Mouse (Mus musculus): ENCODE data around the gene Fsd1.

The Fsd1 gene

GRCm38 (mm10) chr17:56009962-56010240 lies 23.6 kb downstream of the Fsd1 start:
- DNase-seq: no peak

GRCm38 (mm10) chr17:56010255-56010654 lies 23.9 kb downstream of the Fsd1 start:
- DNase-seq: no peak

DNA sequence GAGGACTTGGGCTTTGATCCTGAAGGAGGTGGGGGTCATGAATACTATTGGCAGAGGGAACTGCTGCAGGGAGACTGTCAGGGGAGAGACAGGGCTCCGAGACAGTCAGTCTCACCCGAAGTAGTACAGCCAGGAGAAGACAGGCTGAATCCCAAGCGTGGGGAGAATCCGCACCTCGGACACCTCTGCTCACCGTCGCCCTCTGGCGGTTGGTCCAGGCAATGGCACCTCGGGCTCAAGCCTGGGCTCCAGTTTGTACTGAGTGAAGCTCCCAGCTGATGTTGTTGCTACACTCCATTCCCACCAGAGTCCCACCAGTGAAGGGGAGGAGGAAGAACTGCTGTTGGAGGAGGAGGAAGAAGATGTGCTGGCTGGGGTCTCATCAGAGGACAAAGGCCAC lies 24.4 kb downstream of the Fsd1 start:
- peak; percentile 82 to 83 for DNase-seq

GRCm38 (mm10) chr17:56011441-56011840 lies 25.1 kb downstream of the Fsd1 start:
- peak in 1 of 2 experiments; percentile 59 for DNase-seq

DNA sequence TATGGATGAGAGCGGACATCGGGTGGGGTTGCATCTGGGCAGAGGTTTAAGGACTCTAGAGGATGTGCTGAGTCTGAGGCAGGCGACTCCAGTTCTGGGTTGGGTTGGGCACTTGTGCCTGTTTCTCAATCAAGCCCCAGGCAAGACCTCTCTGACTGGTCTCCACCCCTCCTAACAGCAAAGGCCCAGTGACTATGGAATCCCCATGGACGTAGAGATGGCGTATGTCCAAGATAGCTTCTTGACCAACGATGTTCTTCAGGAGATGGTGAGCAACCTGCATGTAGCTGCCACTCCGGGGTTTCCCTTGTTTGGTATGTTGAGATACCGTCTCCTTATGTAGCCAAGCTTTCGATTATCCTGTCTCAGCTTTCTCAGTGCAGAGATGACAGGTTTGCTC lies 29.0 kb downstream of the Fsd1 start:
- DNase-seq: no peak

DNA sequence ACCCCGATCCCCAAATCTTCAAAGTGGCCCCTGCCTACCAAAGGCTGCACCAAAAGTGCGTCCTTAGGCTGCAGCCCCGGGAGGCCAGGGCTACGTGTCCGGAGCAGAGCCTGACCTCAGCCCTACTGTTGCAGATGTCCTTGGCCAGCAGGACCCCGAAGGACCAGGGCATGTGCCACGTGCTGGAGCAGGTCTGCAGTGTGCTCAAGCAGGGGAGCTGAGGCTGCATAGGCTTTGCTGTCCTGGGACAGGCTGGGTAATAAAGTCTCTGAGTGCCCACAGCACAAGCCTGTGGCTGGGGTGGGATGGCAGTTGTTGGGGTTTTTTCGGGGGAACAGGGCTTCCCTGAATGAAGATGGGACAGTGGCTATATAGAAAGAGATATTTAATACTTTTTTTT lies 30.1 kb downstream of the Fsd1 start:
- DNase-seq: no peak

DNA sequence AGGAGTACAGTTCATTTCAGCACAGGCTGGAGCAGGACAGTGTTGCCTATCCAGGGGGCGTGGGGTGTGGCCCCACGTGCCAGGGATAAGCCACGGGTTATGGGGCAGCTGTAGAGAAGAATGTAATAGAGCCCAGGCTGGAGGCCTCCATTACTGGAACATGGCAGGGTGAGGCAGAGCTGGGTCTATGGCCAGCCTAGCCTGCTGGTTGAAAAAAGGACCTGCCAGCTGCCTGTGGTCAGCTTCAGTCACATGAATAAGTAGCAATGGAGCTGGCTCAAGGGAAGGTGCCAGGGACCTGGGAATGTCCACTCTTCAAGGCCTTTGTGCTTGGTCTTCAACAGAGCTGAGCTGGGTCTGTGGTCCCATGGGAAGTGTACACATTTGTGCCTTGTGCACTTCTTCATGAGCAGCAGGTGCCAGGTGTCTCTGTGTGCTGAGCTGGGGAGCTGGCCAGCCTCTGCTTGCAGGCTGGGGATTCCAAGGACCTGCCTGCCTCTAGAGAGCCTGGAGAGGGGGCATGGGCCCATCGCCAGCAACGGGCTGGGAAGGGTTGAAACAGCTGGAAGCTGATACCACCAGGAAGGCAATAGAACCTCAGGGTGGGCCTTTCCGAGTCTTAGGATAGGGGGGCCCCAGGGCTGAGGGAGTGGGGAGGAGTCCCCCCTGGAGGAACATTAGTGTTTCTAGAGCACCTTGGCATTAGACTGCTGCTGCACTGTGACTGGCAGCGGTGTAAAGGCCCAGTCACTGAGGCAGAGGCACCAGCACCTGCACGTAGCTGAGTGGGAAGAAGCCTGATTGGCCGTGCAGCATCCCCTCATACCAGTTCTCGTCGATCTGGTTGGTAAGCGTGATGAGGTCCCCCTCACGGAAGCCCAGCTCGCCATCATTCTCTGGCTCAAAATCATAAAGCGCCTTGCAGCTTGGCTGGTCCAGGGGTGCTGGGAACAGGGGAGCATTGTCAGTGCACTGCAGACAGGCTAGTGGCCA lies 30.8 kb downstream of the Fsd1 start:
- DNase-seq: no peak

DNA sequence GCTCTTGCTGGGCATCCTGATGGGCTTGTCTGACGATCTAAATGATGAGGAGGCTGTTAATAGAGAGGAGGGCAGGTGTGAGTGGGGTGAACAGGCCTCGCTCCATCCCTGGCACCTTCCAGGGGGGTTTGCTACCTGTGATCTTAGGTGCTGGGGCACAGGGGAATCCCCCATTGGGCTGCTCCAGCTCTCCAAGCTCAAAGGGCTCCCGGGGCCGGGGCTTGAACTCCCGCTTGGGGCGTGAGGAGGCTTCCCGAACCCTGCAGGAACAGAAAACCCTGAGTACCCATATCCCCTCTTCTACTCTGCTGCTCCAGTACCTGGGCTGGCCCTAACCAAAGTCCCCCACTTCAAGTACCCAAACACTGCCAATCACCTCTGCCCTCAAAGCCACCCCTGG lies 31.5 kb downstream of the Fsd1 start:
- no peak for DNase-seq

DNA sequence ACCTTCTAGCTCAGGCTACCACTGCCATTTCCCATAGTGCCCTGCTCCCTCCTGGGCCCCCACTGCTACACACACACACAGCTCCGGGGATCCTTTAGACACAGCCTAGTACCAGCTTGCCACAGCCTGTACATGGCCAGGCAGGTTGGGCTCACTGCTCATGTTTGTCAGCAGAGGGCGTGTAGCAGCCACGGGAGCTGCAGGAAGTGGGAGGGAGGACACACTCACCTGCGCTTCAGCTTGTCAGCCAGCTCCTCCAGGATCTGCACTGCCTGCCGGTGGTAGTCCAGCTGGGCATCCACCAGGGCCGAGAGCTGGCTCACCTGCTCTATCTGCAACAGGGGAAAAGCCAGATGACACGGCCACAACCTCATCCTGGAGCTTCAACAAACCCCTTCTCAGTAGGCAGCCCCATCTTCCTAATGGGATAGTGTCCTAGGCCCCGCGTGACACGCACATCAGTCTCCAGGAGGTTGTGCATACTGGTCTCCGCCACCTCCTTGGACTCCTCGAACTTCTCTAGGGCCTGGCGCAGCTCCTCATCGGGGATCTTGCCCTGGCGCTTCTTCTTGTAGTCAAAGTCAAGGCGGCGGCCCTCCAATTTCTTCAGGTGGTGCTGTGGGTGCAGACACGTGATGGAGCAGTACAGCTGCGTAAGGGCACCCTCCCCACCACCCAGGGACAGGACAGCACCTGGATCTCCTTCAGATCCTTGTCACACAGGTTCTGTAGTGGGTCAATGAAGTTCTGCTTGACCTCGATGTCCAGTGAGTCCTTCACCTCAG lies 32.2 kb downstream of the Fsd1 start:
- peak; percentile 78 to 84 for DNase-seq

- DNase-seq: no peak
Observed at GRCm38 (mm10) chr17:56020400-56021084, 34.2 kb downstream of the Fsd1 start.

DNA sequence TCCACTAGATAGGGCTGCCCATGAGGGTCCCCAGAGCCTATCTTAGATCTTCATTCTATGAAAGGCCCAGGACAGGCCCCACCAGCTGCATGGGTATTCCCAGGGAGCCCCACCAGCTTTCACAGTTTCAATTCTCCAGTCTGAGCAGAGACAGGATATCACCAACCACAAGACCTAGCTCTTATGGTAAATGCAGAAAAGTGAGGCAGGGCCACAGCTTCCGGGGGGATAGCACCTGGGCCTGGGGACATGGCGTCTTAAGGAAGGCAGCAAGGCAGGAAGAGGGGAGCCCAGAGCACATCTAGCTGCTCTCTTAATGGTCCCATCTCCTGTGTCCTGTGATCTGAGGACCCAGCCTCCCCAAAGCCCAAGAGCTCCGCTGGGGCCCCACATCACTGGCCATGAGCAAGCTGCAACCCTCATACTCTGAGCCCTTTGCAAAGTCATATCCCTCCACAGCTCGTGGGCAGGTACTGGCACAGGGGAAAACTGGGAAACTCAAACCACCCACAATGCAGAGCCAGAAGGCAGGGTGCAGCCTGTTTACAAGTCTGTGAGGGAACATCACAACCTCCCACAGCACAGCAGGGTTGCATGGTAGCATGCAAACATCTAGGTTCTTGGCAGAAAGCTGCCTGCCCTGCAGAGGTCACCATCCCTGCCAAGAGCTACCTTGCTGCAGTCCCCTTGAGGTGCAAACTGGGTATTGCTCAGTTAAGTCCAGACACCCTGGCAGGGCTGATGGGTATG lies 35.0 kb downstream of the Fsd1 start:
- DNase-seq: no peak

DNA sequence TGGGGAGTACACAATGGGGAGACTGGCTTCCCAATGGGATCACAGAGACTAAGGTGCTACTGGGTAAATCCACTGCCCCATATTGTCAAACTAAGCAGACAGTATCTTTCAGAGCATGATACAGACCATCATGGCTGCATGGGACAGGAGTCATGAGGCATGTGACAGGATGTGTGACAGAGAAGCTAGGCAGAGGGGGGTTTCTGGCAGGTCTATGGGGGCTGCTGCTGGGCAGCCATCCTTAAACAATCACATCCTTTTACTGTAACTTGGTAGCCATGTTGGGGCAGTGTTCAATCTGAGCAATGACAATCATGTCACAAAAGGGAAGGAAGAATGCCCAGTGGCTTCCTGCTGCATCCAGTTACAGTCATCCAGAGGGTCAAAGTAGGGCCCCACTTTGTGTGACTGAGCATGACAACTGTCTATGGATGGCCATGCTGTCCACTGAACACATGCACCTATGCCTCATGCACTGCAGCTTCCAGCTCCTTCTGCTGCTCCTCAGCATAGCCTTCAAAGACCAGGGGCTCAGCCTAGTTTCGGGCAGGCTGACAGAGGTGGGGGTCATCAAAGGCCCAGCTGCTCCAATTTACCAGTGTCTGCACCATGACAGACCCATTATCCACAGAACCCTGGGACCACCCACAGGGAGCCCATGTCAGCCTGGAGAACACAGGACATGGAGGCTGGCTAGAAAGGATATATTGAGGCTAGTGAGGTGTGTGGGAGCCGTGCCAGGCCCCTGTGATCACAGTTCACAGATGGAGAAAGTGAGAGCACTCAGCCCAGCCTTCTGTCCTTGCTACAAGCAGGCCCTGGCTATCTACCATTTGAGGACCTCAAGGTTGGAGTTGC lies 36.1 kb downstream of the Fsd1 start:
- DNase-seq: peak; percentile 73 to 75

DNA sequence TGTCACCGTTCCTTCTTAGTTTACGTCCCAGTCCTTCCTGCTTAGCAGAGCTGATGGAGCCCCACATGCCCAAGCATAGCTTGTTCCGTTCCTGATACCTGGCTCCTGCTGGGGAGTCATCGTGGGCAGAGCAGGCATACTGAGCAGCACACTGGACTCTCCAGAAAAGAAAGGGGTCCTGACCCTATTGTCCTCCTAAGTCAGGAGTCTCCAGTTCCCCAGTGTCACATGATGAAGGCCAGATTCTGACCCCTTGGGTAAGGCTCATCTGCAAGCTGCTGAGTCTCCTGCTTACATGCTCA lies 36.6 kb downstream of the Fsd1 start:
- DNase-seq: no peak

DNA sequence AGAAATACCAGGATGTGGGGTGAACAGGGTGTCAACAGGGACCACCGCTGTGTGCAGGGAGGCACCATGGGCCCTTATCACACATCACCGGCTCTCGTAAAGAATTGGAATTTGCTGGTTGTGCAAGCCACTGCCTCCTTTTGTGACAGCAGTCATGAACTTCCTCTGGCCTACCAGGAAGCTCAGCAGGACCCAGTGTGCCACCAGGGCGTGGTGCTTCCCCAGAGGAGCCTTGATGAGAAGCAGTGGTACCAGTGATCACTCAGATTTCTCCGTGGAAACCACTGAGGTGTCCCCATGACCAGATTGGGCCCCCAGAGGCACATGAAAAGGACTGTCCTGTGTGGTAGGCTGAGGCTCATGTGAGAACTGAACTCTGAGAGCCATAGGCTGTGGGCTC lies 37.1 kb downstream of the Fsd1 start:
- no peak for DNase-seq

DNA sequence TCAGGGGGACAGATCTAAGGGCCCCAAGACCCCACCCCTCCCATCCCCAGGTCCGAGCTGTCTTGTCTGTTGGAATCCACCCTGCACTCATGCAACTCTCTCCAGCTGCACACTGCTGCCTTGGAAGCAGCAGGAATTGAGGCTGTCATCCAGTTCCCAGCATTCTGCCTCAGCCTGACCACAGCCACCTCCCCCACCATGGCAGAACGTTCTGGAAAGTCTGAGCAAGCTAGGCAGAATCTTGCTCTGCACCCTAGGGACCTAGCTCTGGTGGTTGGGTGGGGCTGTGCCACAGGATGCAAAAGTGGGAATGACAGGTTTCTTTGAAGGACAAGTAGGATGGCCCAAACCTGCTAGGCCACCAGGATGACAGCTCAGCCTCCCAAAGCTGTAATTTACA lies 38.2 kb downstream of the Fsd1 start:
- no peak for DNase-seq

DNA sequence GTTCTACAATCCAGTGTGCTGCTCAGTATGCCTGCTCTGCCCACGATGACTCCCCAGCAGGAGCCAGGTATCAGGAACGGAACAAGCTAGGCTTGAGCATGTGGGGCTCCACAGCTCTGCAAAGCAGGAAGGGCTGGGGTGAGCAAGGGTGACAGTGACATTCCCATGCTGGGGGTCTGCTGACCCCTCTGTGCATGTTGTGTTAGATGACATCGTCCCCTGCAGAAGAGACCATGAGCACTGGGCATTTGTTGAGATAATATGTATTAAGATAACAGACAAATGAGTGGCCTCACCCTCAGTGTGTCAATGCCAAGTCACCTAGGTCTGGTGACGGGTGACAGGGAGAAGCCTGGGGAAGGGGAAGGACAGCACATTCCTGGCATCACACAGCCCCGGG lies 38.6 kb downstream of the Fsd1 start:
- no peak for DNase-seq

GRCm38 (mm10) chr17:56026303-56026702 lies 40.0 kb downstream of the Fsd1 start:
- DNase-seq: no peak

- DNase-seq: no peak
Observed at GRCm38 (mm10) chr17:56026881-56027280, 40.6 kb downstream of the Fsd1 start.

GRCm38 (mm10) chr17:56027801-56028441 lies 41.6 kb downstream of the Fsd1 start:
- DNase-seq: peak; percentile 46 to 61

DNA sequence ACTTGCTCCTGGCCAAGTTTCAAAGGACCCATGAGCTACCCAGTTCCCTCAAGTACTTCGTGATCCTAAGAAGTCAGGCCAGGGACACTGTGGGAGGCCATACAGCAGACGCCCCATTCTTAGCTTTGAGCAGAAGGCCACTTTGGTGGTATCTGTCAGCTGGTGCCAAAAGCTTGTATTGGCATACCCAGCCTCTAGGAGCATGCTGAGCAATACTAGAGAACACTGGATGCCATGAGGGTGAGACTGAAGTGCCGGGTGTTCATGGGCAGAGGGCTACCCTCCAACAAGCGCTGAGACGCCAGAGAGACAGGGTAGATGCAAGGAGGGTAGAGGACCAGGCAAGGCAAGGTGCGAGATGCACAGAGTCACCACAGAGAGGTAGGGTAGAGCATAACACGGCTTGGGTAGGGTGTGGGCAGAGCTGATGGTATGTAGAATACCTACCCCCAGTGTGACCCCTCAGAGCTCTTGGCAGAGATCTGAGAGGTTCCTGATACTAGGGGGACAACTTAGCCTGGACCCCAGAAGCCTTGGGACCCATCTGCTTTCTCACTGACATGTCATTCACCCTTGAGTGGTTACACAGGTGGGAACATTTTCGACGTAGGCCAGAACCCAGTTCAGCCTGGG lies 44.0 kb downstream of the Fsd1 start:
- peak in 1 of 2 experiments; percentile 47 for DNase-seq

DNA sequence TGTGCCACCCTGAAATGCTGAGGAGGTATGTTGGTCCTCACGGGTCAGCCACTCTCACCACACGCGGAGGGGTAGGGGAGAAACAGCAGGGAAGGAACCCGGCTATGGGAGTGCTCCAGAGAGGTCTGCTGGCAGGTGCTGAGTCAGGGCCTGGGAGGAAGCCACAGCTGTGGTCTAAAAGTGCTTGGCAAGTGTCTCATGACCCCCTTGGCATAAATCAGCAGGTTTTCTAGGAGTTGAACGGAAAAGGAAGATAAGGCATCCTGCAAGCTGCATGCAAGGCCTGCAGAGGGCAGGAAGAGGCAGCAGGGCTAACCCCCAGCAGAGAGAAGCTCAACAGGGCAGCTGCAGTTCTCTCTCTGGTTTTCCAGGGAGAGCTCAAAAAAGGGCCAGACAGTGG lies 44.6 kb downstream of the Fsd1 start:
- no peak for DNase-seq
